Mouse (Mus musculus) lung, adult 2 months (tissue): Measurements from ENCODE around the gene Lhfpl3. TPM values are rescaled to one million over a fixed set of nuclear protein-coding genes. Genes with fewer than 3 reads are reported as not detected.

Experiments
- DNase-seq: peaks from one replicate; pipeline ENCODE4 v3.0.0; 2022
- H3K4me1 ChIP-seq: fragments of 200-500 bp; 2 replicates; pipeline ENCODE4 v1.6.1; 2011; ENCODE audit warnings: low read length; ENCODE audit not compliant: control insufficient read depth, insufficient read depth
- H3K4me3 ChIP-seq: fragments of 200-500 bp; replicated peaks from 2 replicates; pipeline ENCODE3; 2011; ENCODE audit warnings: low read depth, mild to moderate bottlenecking, control low read depth, low read length; ENCODE audit errors: extremely low read depth
- CTCF ChIP-seq: fragments of 200-500 bp; IDR thresholded peaks from 2 replicates; pipeline ENCODE4 v1.5.1; 2011; ENCODE audit warnings: mild to moderate bottlenecking, low read length, control low read depth; ENCODE audit not compliant: insufficient read depth
- POLR2A ChIP-seq: fragments of 200-500 bp; IDR thresholded peaks from 2 replicates; pipeline ENCODE4 v1.6.1; 2011; ENCODE audit warnings: low read depth, mild to moderate bottlenecking, control low read depth, low read length, borderline replicate concordance; ENCODE audit errors: extremely low read depth
- WGBS: fragments of 180-500 bp; shearing (Covaris S2); methylation state at CpG from one replicate; pipeline ENCODE4 v1.1.7; 2018; 5-methylcytosine and 5-hydroxymethylcytosine counted together
- polyA plus RNA-seq: library from polyadenylated mRNA; depleted of rRNA; stranded (reverse); fragments of >200 nt; gene quantifications from 2 replicates; pipeline ENCODE4 v1.2.3, GENCODE M21; 2012

The Lhfpl3 gene
- polyA plus RNA-seq, 1 experiment: 0.12 TPM

DNA sequence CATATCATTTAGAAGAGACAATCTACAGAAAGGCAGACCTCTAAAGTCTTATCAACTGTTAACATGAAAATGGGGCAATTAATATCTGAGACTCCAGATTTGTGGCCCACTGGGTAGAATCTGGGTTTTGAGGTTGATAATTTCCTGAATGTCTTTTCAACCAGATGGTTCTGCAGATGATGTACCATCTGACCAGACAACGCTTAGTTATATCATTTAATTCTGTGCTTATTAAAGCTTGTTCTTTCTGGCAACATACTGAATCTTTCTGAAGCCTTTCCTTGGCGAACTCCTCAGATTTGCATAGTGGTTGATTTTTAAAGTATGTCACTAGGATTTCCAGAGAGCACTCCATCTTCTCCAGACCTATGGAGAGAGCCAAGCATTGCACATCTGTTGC is 107.6 kb downstream of the Lhfpl3 start:
- DNase-seq: no peak
- TF ChIP-seq CTCF: no peak
- H3K4me1 ChIP-seq: no peaks in the 10 kb centered on the region
- whole genome bisulfite sequencing: 84% methylated on average over 2 of the region's 2 CpGs
- H3K4me3 ChIP-seq: no peak overlapping the region

DNA sequence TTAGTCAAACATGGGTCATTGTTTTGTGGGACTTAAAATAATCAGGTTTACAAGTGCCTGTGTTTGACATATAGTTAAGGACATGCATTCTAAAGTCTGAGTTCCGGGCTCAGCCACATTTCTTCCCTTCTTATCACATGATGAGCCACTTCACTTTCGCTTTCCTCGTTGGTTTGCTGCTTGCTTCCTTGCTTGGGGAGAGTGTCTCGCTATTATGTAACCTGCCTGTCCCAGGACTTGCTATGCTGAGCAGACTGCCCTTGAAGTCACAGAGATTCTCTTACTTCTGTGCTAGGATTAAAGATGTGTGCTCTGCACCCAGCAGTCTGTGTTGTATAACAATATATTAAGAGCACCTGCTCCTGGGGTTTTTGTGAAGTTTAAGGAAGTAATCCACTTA is 110.6 kb downstream of the Lhfpl3 start:
- no peak for DNase-seq
- no peak overlapping the region for H3K4me3 ChIP-seq
- no peaks in the 10 kb centered on the region for H3K4me1 ChIP-seq
- 36% methylated on average over 4 of the region's 4 CpGs for WGBS
- TF ChIP-seq CTCF (no peak), POLR2A (no peak)

DNA sequence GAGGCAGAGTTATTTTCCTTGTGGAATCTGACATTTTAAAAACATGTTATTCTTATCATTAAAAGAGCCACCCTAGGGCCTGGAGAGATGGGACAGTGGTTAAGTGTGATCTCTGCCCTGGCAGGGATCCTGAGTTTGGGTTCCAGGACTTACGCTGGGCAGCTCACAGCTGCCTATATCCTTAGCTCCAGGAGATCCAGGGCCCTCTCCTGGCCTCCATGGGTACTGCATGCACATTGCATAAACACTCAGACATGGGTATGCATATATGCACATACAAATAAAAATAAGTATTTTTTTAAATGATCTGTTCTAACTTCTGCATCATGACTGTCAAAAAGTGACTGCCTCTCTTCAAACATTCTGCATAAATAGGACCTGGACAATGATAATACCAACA is 115.5 kb downstream of the Lhfpl3 start:
- no peak for TF ChIP-seq CTCF
- no peak for TF ChIP-seq POLR2A
- DNase-seq: peak; percentile 5
- no peaks in the 10 kb centered on the region for H3K4me1 ChIP-seq
- WGBS: 46% methylated on average over 1 of the region's 1 CpGs
- no peak overlapping the region for H3K4me3 ChIP-seq

GRCm38 (mm10) chr5:22869031-22869430 is 123.2 kb downstream of the Lhfpl3 start:
- TF ChIP-seq POLR2A: no peak
- no peak for TF ChIP-seq CTCF
- 90% methylated on average over 5 of the region's 5 CpGs for WGBS
- Histone ChIP-seq H3K4me1 (no peaks in the 10 kb centered on the region), H3K4me3 (no peak overlapping the region)
- no peak for DNase-seq

- WGBS: 71% methylated on average over 1 of the region's 1 CpGs
- no peak for DNase-seq
- Histone ChIP-seq H3K4me1 (no peaks in the 10 kb centered on the region), H3K4me3 (no peak overlapping the region)
- TF ChIP-seq POLR2A (no peak), CTCF (no peak)
Measured at GRCm38 (mm10) chr5:22872417-22872816, 126.6 kb downstream of the Lhfpl3 start.

GRCm38 (mm10) chr5:22888345-22888744 is 142.5 kb downstream of the Lhfpl3 start:
- 66% methylated on average over 3 of the region's 3 CpGs for WGBS
- Histone ChIP-seq H3K4me1 (no peaks in the 10 kb centered on the region), H3K4me3 (no peak overlapping the region)
- DNase-seq: no peak
- no peak for TF ChIP-seq CTCF
- TF ChIP-seq POLR2A: no peak

- Histone ChIP-seq H3K4me3 (no peak overlapping the region), H3K4me1 (no peaks in the 10 kb centered on the region)
- 52% methylated on average over 4 of the region's 4 CpGs for WGBS
- DNase-seq: no peak
- TF ChIP-seq CTCF: no peak
- TF ChIP-seq POLR2A: no peak
Measured at GRCm38 (mm10) chr5:22889481-22889880, 143.6 kb downstream of the Lhfpl3 start.

DNA sequence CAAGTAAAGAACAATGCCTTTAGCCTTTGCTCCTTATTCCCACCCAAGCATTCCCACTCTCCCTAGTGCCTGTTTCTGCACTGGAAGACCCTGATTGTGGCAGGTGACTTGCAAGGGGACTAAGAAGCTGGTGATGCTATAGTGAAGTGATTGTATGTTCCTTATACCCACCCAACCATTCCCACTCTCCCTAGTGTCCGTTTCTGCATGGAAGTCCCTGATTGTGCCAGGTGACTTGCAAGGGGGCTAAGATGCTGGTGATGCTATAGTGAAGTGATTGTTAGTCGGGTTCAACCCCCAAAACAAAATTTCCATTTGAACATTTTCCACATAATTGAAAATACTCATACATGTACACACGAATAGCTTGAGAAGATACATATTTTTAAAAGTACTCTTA is 151.4 kb downstream of the Lhfpl3 start:
- 70% methylated on average over 3 of the region's 3 CpGs for WGBS
- TF ChIP-seq CTCF (no peak), POLR2A (no peak)
- H3K4me1 ChIP-seq: no peaks in the 10 kb centered on the region
- no peak for DNase-seq
- H3K4me3 ChIP-seq: no peak overlapping the region

DNA sequence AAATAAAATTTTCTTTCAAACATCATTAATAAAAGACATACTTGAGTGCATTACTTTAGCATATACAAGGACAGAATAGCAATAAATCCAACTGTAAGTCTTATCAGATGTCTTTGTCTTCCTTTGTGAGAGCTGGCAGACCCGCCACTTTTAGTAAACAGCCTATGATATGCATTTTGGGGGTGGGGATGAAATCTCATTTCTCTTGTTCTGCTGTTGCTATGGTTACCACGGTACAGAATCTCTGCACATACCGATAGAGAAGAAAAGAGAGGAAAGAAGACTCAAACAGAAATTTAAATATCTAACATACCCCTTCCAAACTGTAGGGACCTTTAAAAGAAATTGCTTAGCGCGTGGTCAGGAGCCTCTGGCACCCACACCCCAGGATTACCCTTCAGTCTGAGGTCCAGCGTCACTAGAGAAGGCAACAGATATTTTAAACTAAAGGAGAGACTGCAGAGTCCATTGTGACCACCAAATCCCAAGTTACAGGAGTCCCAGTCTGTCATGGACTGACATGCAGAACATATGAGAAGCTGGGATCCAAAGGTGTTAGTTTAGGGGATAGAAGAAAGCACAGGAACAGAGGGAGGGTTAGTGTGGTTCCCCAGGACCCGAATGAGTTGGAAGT is 151.9 kb downstream of the Lhfpl3 start:
- no peak overlapping the region for H3K4me3 ChIP-seq
- DNase-seq: no peak
- WGBS: 58% methylated on average over 7 of the region's 7 CpGs
- H3K4me1 ChIP-seq: no peaks in the 10 kb centered on the region
- TF ChIP-seq CTCF (no peak), POLR2A (no peak)

- TF ChIP-seq CTCF: no peak
- no peak for TF ChIP-seq POLR2A
- 55% methylated on average over 2 of the region's 2 CpGs for WGBS
- Histone ChIP-seq H3K4me3 (no peak overlapping the region), H3K4me1 (no peaks in the 10 kb centered on the region)
- DNase-seq: no peak
Measured at GRCm38 (mm10) chr5:22898593-22898992, 152.7 kb downstream of the Lhfpl3 start.
